Mouse (Mus musculus) G1E (cell line): ENCODE results near the gene Sec14l5. TPM values are rescaled to one million over a fixed set of nuclear protein-coding genes. Genes with fewer than 3 reads are reported as not detected.
A peak's percentile ranks its signal among the peaks of the same experiment; 100 is the strongest.

Experiments
- ATAC-seq: 2 replicates; pipeline ENCODE4 v1.8.0; 2016; ENCODE audit warnings: mild to moderate bottlenecking; ENCODE audit not compliant: insufficient number of reproducible peaks, poor library complexity, low FRiP score, severe bottlenecking; ENCODE audit errors: extremely low read depth
- DNase-seq: peaks from one replicate; pipeline ENCODE4 v3.0.0; 2012; ENCODE audit warnings: low spot score
- H3K27me3 ChIP-seq: 2 replicates; pipeline ENCODE4 v1.6.1; 2012; ENCODE audit warnings: mild to moderate bottlenecking, low read length, inconsistent platforms; ENCODE audit not compliant: insufficient read depth
- H3K36me3 ChIP-seq: replicated peaks from 2 replicates; pipeline ENCODE3; 2012; ENCODE audit warnings: mild to moderate bottlenecking, inconsistent platforms
- H3K4me1 ChIP-seq: 2 replicates; pipeline ENCODE4 v1.6.1; 2012; ENCODE audit warnings: low read depth, low read length, inconsistent platforms, mixed read lengths; ENCODE audit not compliant: insufficient read depth
- H3K4me3 ChIP-seq: 2 replicates; pipeline ENCODE4 v1.5.1; 2012; ENCODE audit warnings: low read depth, mild to moderate bottlenecking, inconsistent platforms, low read length, moderate library complexity, mixed read lengths
- H3K9me3 ChIP-seq: replicated peaks from 2 replicates; pipeline ENCODE4 v1.6.1; 2012; ENCODE audit warnings: inconsistent platforms
- CTCF ChIP-seq: IDR thresholded peaks from 2 replicates; pipeline ENCODE4 v1.5.1; 2012; ENCODE audit warnings: low read depth, low read length, inconsistent platforms, mixed read lengths
- GATA1 ChIP-seq: IDR thresholded peaks from 2 replicates; pipeline ENCODE4 v1.6.1; 2012; ENCODE audit warnings: borderline replicate concordance, low read length, inconsistent platforms, mixed read lengths
- GATA2 ChIP-seq: IDR thresholded peaks from 2 replicates; pipeline ENCODE4 v1.6.1; 2012; ENCODE audit warnings: low read depth, low read length, inconsistent platforms, borderline replicate concordance
- POLR2AphosphoS5 ChIP-seq: IDR thresholded peaks from 2 replicates; pipeline ENCODE4 v1.6.1; 2012; ENCODE audit warnings: low read depth, low read length, inconsistent platforms; ENCODE audit not compliant: insufficient replicate concordance
- TAL1 ChIP-seq: conservative IDR thresholded peaks from 2 replicates; pipeline ENCODE4 v1.6.1; 2012; ENCODE audit warnings: low read depth, low read length, inconsistent platforms, mixed read lengths
- polyA plus RNA-seq: library from polyadenylated mRNA; stranded (reverse); fragments of >175 nt; gene quantifications from 2 replicates; pipeline ENCODE4 v1.2.3, GENCODE M21; 2012
- total RNA-seq, 2 experiments: library from RNA; stranded (forward) in 1 of 2; stranded (reverse) in 1 of 2; fragments of 200-1000 nt in 1 of 2; fragments of >200 nt in 1 of 2; fragmentation: Nextera tagmentation in 1 of 2; gene quantifications; 2 replicates each; pipeline ENCODE4 v1.2.3; 2014 to 2017

The Sec14l5 gene
- total and polyA plus RNA-seq, 3 experiments: 0.11 TPM; not detected in 2

- no peak overlapping the region for H3K4me3 ChIP-seq
- H3K4me1 ChIP-seq: peaks cover 14% of the 10 kb centered on the region
- peaks cover 32% of the 10 kb centered on the region for H3K27me3 ChIP-seq
- no peaks in the 10 kb centered on the region for H3K36me3 ChIP-seq
- H3K9me3 ChIP-seq: no peaks in the 10 kb centered on the region
- DNase-seq: peak; percentile 42
- ATAC-seq: peak; percentile 18; the same call in 1 of the 2 replicates
- TF ChIP-seq GATA2 (no peak), CTCF (peak; percentile 30; the same call in 1 of the 2 replicates)
These were observed 1.3 kb upstream of the Sec14l5 start for GRCm38 (mm10) chr16:5145570-5145969.

GRCm38 (mm10) chr16:5146367-5147036 is 407 bp upstream of the Sec14l5 start:
- peak overlapping the region; percentile 42; the same call in 1 of the 2 replicates for H3K4me3 ChIP-seq
- ATAC-seq (peak; percentile 75), DNase-seq (peak; percentile 20)
- no peaks in the 10 kb centered on the region for H3K9me3 ChIP-seq
- H3K36me3 ChIP-seq: no peaks in the 10 kb centered on the region
- peaks cover 29% of the 10 kb centered on the region for H3K27me3 ChIP-seq
- H3K4me1 ChIP-seq: peaks cover 14% of the 10 kb centered on the region
- TF ChIP-seq CTCF: no peak
- TF ChIP-seq GATA1: no peak
- no peak for TF ChIP-seq TAL1
- TF ChIP-seq POLR2AphosphoS5: no peak
- TF ChIP-seq GATA2: no peak

DNA sequence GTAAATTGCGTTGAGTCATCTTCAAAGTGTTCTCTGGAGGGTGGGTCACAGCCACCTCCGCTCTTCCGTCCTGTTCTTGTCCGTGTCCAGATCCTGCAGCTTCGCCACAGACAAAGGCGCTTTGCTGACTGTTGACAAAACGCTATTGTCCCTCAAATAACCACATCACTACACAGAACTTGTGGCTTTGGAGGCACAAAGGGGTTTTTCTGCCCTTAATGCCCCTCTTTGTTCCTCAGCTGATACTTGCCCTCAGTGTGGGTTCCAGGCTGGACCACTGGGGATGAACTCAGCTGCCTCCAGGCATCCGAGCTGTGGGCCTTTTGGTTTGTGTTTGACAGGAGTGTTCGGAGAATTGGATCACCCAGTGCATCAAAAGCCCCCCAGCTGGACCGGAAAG is 3.6 kb downstream of the Sec14l5 start:
- no peak for ATAC-seq

DNA sequence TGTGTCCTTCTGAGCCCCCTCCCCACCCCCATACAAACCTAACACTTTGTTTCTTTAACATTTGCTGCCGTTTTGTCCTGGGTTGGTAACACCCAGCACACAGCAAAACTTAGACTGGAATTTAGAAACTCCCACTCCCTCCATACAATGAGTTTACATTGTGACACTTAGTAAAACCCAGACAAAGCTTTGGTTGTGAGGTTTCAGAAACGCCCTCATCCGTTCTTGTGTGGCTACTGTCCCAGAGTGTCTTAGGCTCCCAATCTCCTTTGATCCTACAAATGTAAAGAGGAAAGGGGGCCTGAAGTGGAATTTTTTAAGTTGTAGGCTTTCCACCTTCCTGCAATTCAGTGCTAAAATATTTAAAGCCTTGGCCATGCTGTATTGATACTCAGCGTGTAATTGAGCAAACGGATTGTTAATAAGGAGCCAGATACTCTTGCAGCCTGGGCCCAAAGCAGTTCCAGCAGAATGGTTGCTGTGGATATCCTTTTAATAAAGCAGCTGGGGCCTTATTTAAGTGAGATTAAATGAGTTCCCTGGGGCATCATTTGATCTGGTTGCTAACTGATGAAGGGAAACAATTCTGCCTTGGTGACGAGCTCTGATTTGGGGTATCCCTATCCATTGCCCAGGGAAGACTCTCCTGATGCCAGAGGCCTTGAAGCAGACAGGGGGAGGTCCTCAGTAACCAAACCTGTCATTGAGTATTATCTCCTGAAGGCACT is 6.6 kb downstream of the Sec14l5 start:
- TF ChIP-seq TAL1 (no peak), POLR2AphosphoS5 (no peak), GATA1 (no peak), GATA2 (no peak), CTCF (no peak)
- Histone ChIP-seq H3K4me1 (no peaks in the 10 kb centered on the region), H3K36me3 (no peaks in the 10 kb centered on the region), H3K4me3 (no peak overlapping the region), H3K9me3 (no peaks in the 10 kb centered on the region), H3K27me3 (peaks cover 22% of the 10 kb centered on the region)
- ATAC-seq: no peak
- DNase-seq: no peak

More for the DNA sequence above, 3.6 kb downstream of the Sec14l5 start:
- TF ChIP-seq GATA1 (no peak), TAL1 (no peak), POLR2AphosphoS5 (no peak)
- no peak for DNase-seq
- peaks cover 14% of the 10 kb centered on the region for H3K4me1 ChIP-seq
- no peaks in the 10 kb centered on the region for H3K36me3 ChIP-seq
- H3K4me3 ChIP-seq: no peak overlapping the region
- H3K9me3 ChIP-seq: no peaks in the 10 kb centered on the region
- H3K27me3 ChIP-seq: peaks cover 24% of the 10 kb centered on the region

DNA sequence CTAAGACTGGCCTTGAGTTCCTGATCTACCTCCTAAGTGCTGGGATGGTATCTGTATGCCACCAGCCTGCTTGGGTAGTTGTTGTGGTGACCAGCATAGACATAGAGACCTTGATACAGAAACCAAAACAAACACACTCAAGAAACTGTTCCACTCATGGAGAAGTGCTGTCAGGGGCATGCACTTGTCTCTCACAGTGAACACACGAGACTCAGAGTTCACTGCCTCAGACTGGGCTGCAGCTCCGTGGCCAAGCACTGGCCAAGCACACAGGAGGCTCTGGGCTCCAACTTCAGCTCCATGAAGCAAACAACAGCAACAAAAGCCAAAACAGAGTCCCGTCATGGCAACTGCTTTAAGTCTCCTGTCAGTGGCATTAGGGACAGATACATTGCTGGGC is 8.1 kb downstream of the Sec14l5 start:
- H3K9me3 ChIP-seq: no peaks in the 10 kb centered on the region
- ATAC-seq (no peak), DNase-seq (no peak)
- no peak overlapping the region for H3K4me3 ChIP-seq
- H3K36me3 ChIP-seq: no peaks in the 10 kb centered on the region
- TF ChIP-seq GATA1 (no peak), GATA2 (no peak), CTCF (no peak), POLR2AphosphoS5 (no peak), TAL1 (no peak)
- no peaks in the 10 kb centered on the region for H3K4me1 ChIP-seq
- H3K27me3 ChIP-seq: peaks cover 28% of the 10 kb centered on the region

- no peaks in the 10 kb centered on the region for H3K36me3 ChIP-seq
- H3K9me3 ChIP-seq: no peaks in the 10 kb centered on the region
- no peak for TF ChIP-seq POLR2AphosphoS5
- TF ChIP-seq CTCF: no peak
- TF ChIP-seq GATA1: no peak
- TF ChIP-seq TAL1: no peak
- no peak for TF ChIP-seq GATA2
- H3K4me1 ChIP-seq: no peaks in the 10 kb centered on the region
- peaks cover 29% of the 10 kb centered on the region for H3K27me3 ChIP-seq
- H3K4me3 ChIP-seq: no peak overlapping the region
- DNase-seq: no peak
- ATAC-seq: no peak
These were observed 9.6 kb downstream of the Sec14l5 start for GRCm38 (mm10) chr16:5156495-5156894.

GRCm38 (mm10) chr16:5157113-5157512 is 10.2 kb downstream of the Sec14l5 start:
- Histone ChIP-seq H3K9me3 (no peaks in the 10 kb centered on the region), H3K4me3 (no peak overlapping the region), H3K36me3 (no peaks in the 10 kb centered on the region), H3K27me3 (peaks cover 31% of the 10 kb centered on the region), H3K4me1 (no peaks in the 10 kb centered on the region)
- ATAC-seq (no peak), DNase-seq (no peak)
- TF ChIP-seq TAL1 (no peak), POLR2AphosphoS5 (no peak), GATA2 (no peak), CTCF (no peak)
